Mouse (Mus musculus) neutrophil, adult 59 days (primary cell): ENCODE measurements around the gene Gm884. TPM values are rescaled to one million over a fixed set of nuclear protein-coding genes. Genes with fewer than 3 reads are reported as not detected.

ENCODE experiments used
- total RNA-seq, 2 experiments: library from RNA; stranded (reverse); gene quantifications; 1 replicate in 1 of 2; 2 replicates in 1 of 2; pipeline ENCODE4 v1.2.4; 2023

Gene Gm884
- not detected for total RNA-seq

GRCm38 (mm10) chr11:103621040-103621439, at the start of gene Gm884:
Gm884 (minus strand) TSS chr11:103621140.

GRCm38 (mm10) chr11:103649301-103649982, 28.5 kb upstream of the Gm884 start, which contains the start of gene Rprml:
Rprml (plus strand) TSS chr11:103649570.

GRCm38 (mm10) chr11:103638790-103639189, 17.9 kb upstream of the Gm884 start, which contains the start of gene Lyzl6:
Lyzl6 (minus strand) TSS chr11:103638890.

GRCm38 (mm10) chr11:103504497-103504896, 116.4 kb downstream of the Gm884 start, which contains the start of gene Lrrc37a:
Lrrc37a (minus strand) TSS chr11:103504597.

Other genes starting within 250 kb of the Gm884 start
- gene Plekhm1, start 208.5 kb downstream of the Gm884 start, total RNA-seq, result 10 to 100 TPM; 47.6 to 51.5 TPM
- gene Lrrc37a, start 116.5 kb downstream of the Gm884 start, total RNA-seq, result not detected
- not detected for gene Lyzl6, start 17.8 kb upstream of the Gm884 start, total RNA-seq
- not detected for gene Rprml, start 28.4 kb upstream of the Gm884 start, total RNA-seq
- gene Gosr2, start 76.8 kb upstream of the Gm884 start, total RNA-seq, result 10 to 100 TPM; 44.0 to 46.4 TPM
- not detected for gene Wnt9b, start 128.7 kb upstream of the Gm884 start, total RNA-seq
- gene Wnt3, start 153.0 kb upstream of the Gm884 start, total RNA-seq, result not detected